Mouse (Mus musculus): Measurements from ENCODE around the gene Vangl2. TPM values are rescaled to one million over a fixed set of nuclear protein-coding genes. Genes with fewer than 3 reads are reported as not detected.

The Vangl2 gene
- total and polyA plus RNA-seq, 3 experiments, result 0.39 to 3.0 TPM; not detected in 1

GRCm38 (mm10) chr1:172017517-172018070 is 10.7 kb downstream of the Vangl2 start:
- no peaks in the 10 kb centered on the region for H3K9me3 ChIP-seq (replicated peaks; ENCODE audit: insufficient read depth, low read length)
- no peaks in the 10 kb centered on the region for H3K36me3 ChIP-seq (ENCODE audit: control insufficient read depth in 1 of 2, insufficient read depth in 2 of 2, low read length in 2 of 2)
- H3K4me1 ChIP-seq (ENCODE audit: control insufficient read depth in 1 of 2, insufficient read depth in 2 of 2, low read length in 2 of 2), result no peaks in the 10 kb centered on the region
- TF ChIP-seq KAT2A (conservative IDR thresholded peaks at IDR 0.05; ENCODE audit: low read depth, low read length) (no peak), POLR2A (IDR thresholded peaks at IDR 0.05; ENCODE audit: control insufficient read depth in 1 of 2, insufficient read depth in 1 of 2, low read depth in 1 of 2, low read length in 2 of 2, poor library complexity in 1 of 2) (no peak), ELF1 (IDR thresholded peaks at IDR 0.05; ENCODE audit: low read depth, low read length) (no peak), NRF1 (IDR thresholded peaks at IDR 0.05; ENCODE audit: insufficient read depth, low read depth, low read length, poor library complexity, severe bottlenecking) (no peak), SIN3A (IDR thresholded peaks at IDR 0.05; ENCODE audit: low read length) (no peak), MEF2A (IDR thresholded peaks at IDR 0.05; ENCODE audit: extremely low read depth, insufficient replicate concordance, low read depth, low read length, poor library complexity, severe bottlenecking) (no peak), USF2 (IDR thresholded peaks at IDR 0.05; ENCODE audit: borderline replicate concordance in 1 of 2, insufficient read depth in 1 of 2, low read depth in 1 of 2, low read length in 2 of 2) (no peak), TBP (IDR thresholded peaks at IDR 0.05; ENCODE audit: low read depth, low read length) (no peak), ETS1 (IDR thresholded peaks at IDR 0.05; ENCODE audit: low read depth, low read length) (no peak), E2F4 (IDR thresholded peaks at IDR 0.05; ENCODE audit: borderline replicate concordance, low read depth, low read length) (no peak), UBTF (IDR thresholded peaks at IDR 0.05; ENCODE audit: borderline replicate concordance, insufficient read depth, low read depth, low read length) (no peak), GATA1 (IDR thresholded peaks at IDR 0.05; ENCODE audit: low read depth, low read length) (no peak), MXI1 (IDR thresholded peaks at IDR 0.05; ENCODE audit: low read depth, low read length) (no peak), MAZ (IDR thresholded peaks at IDR 0.05; ENCODE audit: low read depth, low read length) (no peak), TAL1 (IDR thresholded peaks at IDR 0.05; ENCODE audit: low read length) (no peak)
- H3K27me3 ChIP-seq (ENCODE audit: control insufficient read depth in 1 of 2, insufficient read depth in 2 of 2, low read length in 2 of 2), result no peaks in the 10 kb centered on the region
- no peak for DNase-seq (ENCODE audit: low read depth, low spot score)
- H3K27ac ChIP-seq (ENCODE audit: control insufficient read depth, low read depth, low read length), result no peak overlapping the region
- H3K9ac ChIP-seq (ENCODE audit: control insufficient read depth, low read depth, low read length, poor library complexity, severe bottlenecking), result no peak overlapping the region
- no peaks in the 10 kb centered on the region for H3K79me2 ChIP-seq (ENCODE audit: control insufficient read depth, insufficient read depth, low read length, poor library complexity)
- H3K4me3 ChIP-seq (ENCODE audit: control insufficient read depth in 1 of 2, insufficient read depth in 1 of 2, low read depth in 2 of 2, low read length in 2 of 2), result no peak overlapping the region

- H3K4me1 ChIP-seq (ENCODE audit: control insufficient read depth in 1 of 2, insufficient read depth in 2 of 2, low read length in 2 of 2), result no peaks in the 10 kb centered on the region
Observed at GRCm38 (mm10) chr1:172016660-172017516, 11.4 kb downstream of the Vangl2 start.

More at GRCm38 (mm10) chr1:172016660-172017516, 11.4 kb downstream of the Vangl2 start:
- no peak for TF ChIP-seq ETS1 (IDR thresholded peaks at IDR 0.05; ENCODE audit: low read depth, low read length)
- Histone ChIP-seq H3K27ac (ENCODE audit: control insufficient read depth, low read depth, low read length) (no peak overlapping the region), H3K27me3 (ENCODE audit: control insufficient read depth in 1 of 2, insufficient read depth in 2 of 2, low read length in 2 of 2) (no peaks in the 10 kb centered on the region), H3K36me3 (ENCODE audit: control insufficient read depth in 1 of 2, insufficient read depth in 2 of 2, low read length in 2 of 2) (no peaks in the 10 kb centered on the region), H3K9ac (ENCODE audit: control insufficient read depth, low read depth, low read length, poor library complexity, severe bottlenecking) (no peak overlapping the region), H3K4me3 (ENCODE audit: control insufficient read depth in 1 of 2, insufficient read depth in 1 of 2, low read depth in 2 of 2, low read length in 2 of 2) (no peak overlapping the region), H3K9me3 (replicated peaks; ENCODE audit: insufficient read depth, low read length) (no peaks in the 10 kb centered on the region), H3K79me2 (ENCODE audit: control insufficient read depth, insufficient read depth, low read length, poor library complexity) (no peaks in the 10 kb centered on the region)
- no peak for DNase-seq (ENCODE audit: low read depth, low spot score)
